Mouse (Mus musculus) embryonic facial prominence, embryonic 13.5 days (tissue): ENCODE results near the gene Stard13. TPM values are rescaled to one million over a fixed set of nuclear protein-coding genes. Genes with fewer than 3 reads are reported as not detected.

ENCODE experiments used
- polyA plus RNA-seq: library from polyadenylated mRNA; unstranded; fragments of >200 nt; fragmentation: Nextera tagmentation; extraction: Ambion mirVana; gene quantifications from 2 replicates; pipeline ENCODE4 v1.2.1, GENCODE M21; 2015

Gene Stard13
- polyA plus RNA-seq, 1 experiment from 2014 or later, result 6.4 TPM

Other genes starting within 250 kb of the Stard13 start
- not detected in 2 replicates for gene Gm42906, start 194.3 kb upstream of the Stard13 start, polyA plus RNA-seq